Mouse (Mus musculus) G1E (cell line): ENCODE measurements around the gene Nnat.

Source experiments
- CTCF ChIP-seq: IDR thresholded peaks from 2 replicates; pipeline ENCODE4 v1.5.1; 2012; ENCODE audit warnings: low read depth, low read length, inconsistent platforms, mixed read lengths
- GATA1 ChIP-seq: IDR thresholded peaks from 2 replicates; pipeline ENCODE4 v1.6.1; 2012; ENCODE audit warnings: borderline replicate concordance, low read length, inconsistent platforms, mixed read lengths

DNA sequence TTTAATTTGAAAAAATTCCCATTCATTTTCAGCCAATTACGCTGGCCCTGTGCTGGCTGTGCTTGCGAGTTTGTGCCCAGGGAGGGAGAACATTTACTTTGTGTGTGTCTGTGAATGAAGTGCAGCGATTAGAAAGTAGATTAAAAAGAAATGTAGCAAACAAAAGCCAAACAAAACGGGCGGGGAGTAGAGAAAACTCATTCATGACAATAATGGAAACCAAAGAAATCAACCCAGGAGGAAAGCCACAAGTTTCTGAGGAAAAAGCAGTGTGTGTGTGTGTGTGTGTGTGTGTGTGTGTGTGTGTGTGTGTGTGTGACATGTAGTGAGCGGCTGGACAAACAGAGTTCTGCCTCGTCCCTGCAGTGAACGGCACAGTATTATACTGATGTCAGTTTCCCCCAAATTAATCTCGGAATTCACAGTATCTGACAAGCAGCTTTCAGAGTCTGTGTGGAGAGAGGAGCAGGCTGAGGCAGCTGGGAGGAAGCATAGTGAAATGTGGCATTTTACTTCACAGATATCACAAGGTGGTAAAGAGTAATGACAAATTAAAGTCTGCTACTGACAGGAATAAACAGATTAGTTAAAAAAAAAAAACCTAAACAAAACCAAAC lies 18.8 kb upstream of the Nnat start:
- TF ChIP-seq CTCF (no peak), GATA1 (no peak)
